ENCODE assay signal across 12 mouse cellular contexts in genomic region chr6:124471121-124471520, GRCm38 (mm10). TPM values are rescaled to one million over a fixed set of nuclear protein-coding genes. Genes with fewer than 3 reads are reported as not detected.
"Had no signal": no experiment of that assay in that cellular context is flagged by ENCODE, and none has a peak within 500 bp of the region (broad histone marks: within the 10 kb centered on the region; RNA-seq: fewer than 3 reads in every experiment).

No protein-coding gene starts in this region.

- H3K4me1 ChIP-seq: limb, embryonic 10.5 days; midbrain, embryonic 13.5 days; stomach, embryonic 15.5 days had no signal

- H3K9ac ChIP-seq: midbrain, embryonic 13.5 days; stomach, embryonic 15.5 days had no signal

- H3K4me3 ChIP-seq: left cerebral cortex, adult 2 months; limb, embryonic 10.5 days; midbrain, embryonic 13.5 days; stomach, embryonic 15.5 days had no signal

- DNase-seq: kidney, adult 8-10 months; kidney, postnatal 25 days; lung, adult 18-20 months; right cerebral cortex, postnatal 14 days; thymus, adult 18-20 months; thymus, postnatal 14 days had no signal

- H3K27ac ChIP-seq: left cerebral cortex, adult 2 months; limb, embryonic 10.5 days; midbrain, embryonic 13.5 days; stomach, embryonic 15.5 days had no signal

- H3K9me3 ChIP-seq: limb, embryonic 10.5 days; midbrain, embryonic 13.5 days; stomach, embryonic 15.5 days had no signal

- H3K36me3 ChIP-seq: limb, embryonic 10.5 days; midbrain, embryonic 13.5 days; stomach, embryonic 15.5 days had no signal

- H3K27me3 ChIP-seq: midbrain, embryonic 13.5 days; stomach, embryonic 15.5 days had no signal

- H3K4me2 ChIP-seq: midbrain, embryonic 13.5 days; stomach, embryonic 15.5 days had no signal

- ATAC-seq: intestine, embryonic 16.5 days; midbrain, embryonic 13.5 days had no signal

RNA-seq across cellular contexts. Expression of gene C1rl, which starts 21.8 kb away (rescaled TPM):
- total RNA-seq: midbrain, postnatal 0 days had no signal
